Mouse (Mus musculus) intestine, embryonic 14.5 days (tissue): ENCODE results near the gene Scrn3. TPM values are rescaled to one million over a fixed set of nuclear protein-coding genes. Genes with fewer than 3 reads are reported as not detected.

ENCODE experiments used
- ATAC-seq: fragments of 200-750 bp; cut with Nextera tagmentation; replicated peaks from 2 replicates; pipeline ENCODE4 v1.8.0; 2017; ENCODE audit warnings: low read depth, moderate number of reproducible peaks, moderate TSS enrichment, moderate library complexity; ENCODE audit not compliant: low FRiP score, low TSS enrichment
- DNase-seq: peaks from one replicate; pipeline ENCODE4 v3.0.0-alpha.2; 2018; ENCODE audit warnings: low spot score
- H3K27ac ChIP-seq: fragments of 300-500 bp; sonication (generic); 2 replicates; pipeline ENCODE4 v1.5.1; 2014; ENCODE audit warnings: low read depth, mild to moderate bottlenecking, control low read depth
- H3K27me3 ChIP-seq: fragments of 300-500 bp; sonication (generic); replicated peaks from 2 replicates; pipeline ENCODE4 v1.6.1; 2014; ENCODE audit warnings: low read length, control low read depth; ENCODE audit not compliant: control insufficient read depth, insufficient read depth
- H3K36me3 ChIP-seq: fragments of 300-500 bp; sonication (generic); 2 replicates; pipeline ENCODE4 v1.6.1; 2014; ENCODE audit warnings: low read length, control low read depth; ENCODE audit not compliant: control insufficient read depth, insufficient read depth
- H3K4me1 ChIP-seq: fragments of 300-500 bp; sonication (generic); replicated peaks from 2 replicates; pipeline ENCODE4 v1.6.1; 2014; ENCODE audit warnings: low read length, control low read depth, mixed read lengths; ENCODE audit not compliant: control insufficient read depth, insufficient read depth
- H3K4me2 ChIP-seq: fragments of 300-500 bp; sonication (generic); 2 replicates; pipeline ENCODE4 v1.6.1; 2014; ENCODE audit warnings: low read length
- H3K4me3 ChIP-seq: fragments of 300-500 bp; sonication (generic); 2 replicates; pipeline ENCODE4 v1.5.1; 2014; ENCODE audit warnings: low read depth, low read length, control low read depth, mixed read lengths
- H3K9ac ChIP-seq: fragments of 300-500 bp; sonication (generic); 2 replicates; pipeline ENCODE4 v1.6.1; 2014; ENCODE audit warnings: mild to moderate bottlenecking, low read length
- H3K9me3 ChIP-seq: fragments of 300-500 bp; sonication (generic); 2 replicates; pipeline ENCODE4 v1.6.1; 2016; ENCODE audit warnings: low read length, control low read depth; ENCODE audit not compliant: control insufficient read depth
- WGBS: fragments of 180-500 bp; shearing (Covaris S2); extraction: QIAGEN DNeasy Blood & Tissue Kit; methylation state at CpG from one replicate; pipeline ENCODE4 v1.1.7; 2014; 5-methylcytosine and 5-hydroxymethylcytosine counted together
- polyA plus RNA-seq: library from polyadenylated mRNA; unstranded; fragments of >200 nt; fragmentation: Nextera tagmentation; extraction: Ambion mirVana; gene quantifications from 2 replicates; pipeline ENCODE4 v1.2.1, GENCODE M21; 2014

Gene Scrn3
- polyA plus RNA-seq, 1 experiment from 2014 or later, result 12.6 TPM

- DNase-seq (no peak), ATAC-seq (peak; percentile 20; the same call in 1 of the 2 replicates)
- Histone ChIP-seq H3K27me3 (peaks cover 94% of the 10 kb centered on the region), H3K36me3 (no peaks in the 10 kb centered on the region), H3K9me3 (no peaks in the 10 kb centered on the region), H3K4me1 (peaks cover 28% of the 10 kb centered on the region), H3K27ac (no peak overlapping the region), H3K9ac (no peak overlapping the region), H3K4me3 (peak overlapping the region; percentile 31), H3K4me2 (peak overlapping the region; percentile 51)
- under 1% methylated on average over 99 of the region's 110 CpGs for WGBS
These were observed 38.9 kb upstream of the Scrn3 start for GRCm38 (mm10) chr2:73273249-73274118.

- peak; percentile 90 for DNase-seq
- peaks cover 94% of the 10 kb centered on the region for H3K27me3 ChIP-seq
- H3K27ac ChIP-seq, result no peak overlapping the region
- WGBS, result under 1% methylated on average over 86 of the region's 88 CpGs
- peaks cover 28% of the 10 kb centered on the region for H3K4me1 ChIP-seq
- no peaks in the 10 kb centered on the region for H3K36me3 ChIP-seq
- H3K4me3 ChIP-seq, result peak overlapping the region; percentile 31
- no peaks in the 10 kb centered on the region for H3K9me3 ChIP-seq
- H3K9ac ChIP-seq, result no peak overlapping the region
- peak overlapping the region; percentile 51 for H3K4me2 ChIP-seq
- ATAC-seq, result 0 out of 2 replicates have a peak, but pooled peaks have one; percentile 20
These were observed 38.1 kb upstream of the Scrn3 start for GRCm38 (mm10) chr2:73274119-73274920.

- DNase-seq (no peak), ATAC-seq (no peak)
- H3K27me3 ChIP-seq, result peaks cover 95% of the 10 kb centered on the region
- WGBS, result 12% methylated on average over 8 of the region's 8 CpGs
- no peaks in the 10 kb centered on the region for H3K9me3 ChIP-seq
- H3K27ac ChIP-seq, result no peak overlapping the region
- H3K4me2 ChIP-seq, result no peak overlapping the region
- H3K9ac ChIP-seq, result no peak overlapping the region
- peaks cover 28% of the 10 kb centered on the region for H3K4me1 ChIP-seq
- no peak overlapping the region for H3K4me3 ChIP-seq
- no peaks in the 10 kb centered on the region for H3K36me3 ChIP-seq
These were observed 37.0 kb upstream of the Scrn3 start for GRCm38 (mm10) chr2:73275261-73276040.

- peak; percentile 76 for DNase-seq
- Histone ChIP-seq H3K27me3 (peaks cover 95% of the 10 kb centered on the region), H3K4me3 (no peak overlapping the region), H3K36me3 (no peaks in the 10 kb centered on the region), H3K9ac (no peak overlapping the region), H3K27ac (no peak overlapping the region), H3K9me3 (no peaks in the 10 kb centered on the region), H3K4me1 (peaks cover 25% of the 10 kb centered on the region), H3K4me2 (no peak overlapping the region)
- 1% methylated on average over 6 of the region's 6 CpGs for WGBS
- ATAC-seq, result no peak
These were observed 36.2 kb upstream of the Scrn3 start for GRCm38 (mm10) chr2:73276141-73276571.

GRCm38 (mm10) chr2:73277021-73277708 lies 35.2 kb upstream of the Scrn3 start:
- Histone ChIP-seq H3K4me3 (peak overlapping the region; percentile 2; the same call in 1 of the 2 replicates), H3K9ac (no peak overlapping the region), H3K36me3 (no peaks in the 10 kb centered on the region), H3K4me1 (peaks cover 23% of the 10 kb centered on the region), H3K27ac (no peak overlapping the region), H3K27me3 (peaks cover 95% of the 10 kb centered on the region), H3K9me3 (no peaks in the 10 kb centered on the region), H3K4me2 (no peak overlapping the region)
- WGBS, result 2% methylated on average over 38 of the region's 38 CpGs
- no peak for ATAC-seq
- peak; percentile 84 for DNase-seq

GRCm38 (mm10) chr2:73277709-73278075 lies 34.7 kb upstream of the Scrn3 start:
- no peak overlapping the region for H3K4me2 ChIP-seq
- no peak for DNase-seq

GRCm38 (mm10) chr2:73278131-73278854 lies 34.1 kb upstream of the Scrn3 start:
- Histone ChIP-seq H3K9me3 (no peaks in the 10 kb centered on the region), H3K36me3 (no peaks in the 10 kb centered on the region), H3K4me2 (0 out of 2 replicates have a peak overlapping the region, but pooled peaks have one; percentile 9), H3K4me1 (peaks cover 18% of the 10 kb centered on the region), H3K9ac (no peak overlapping the region), H3K27ac (no peak overlapping the region), H3K4me3 (peak overlapping the region; percentile 14; the same call in 1 of the 2 replicates), H3K27me3 (peaks cover 88% of the 10 kb centered on the region)
- DNase-seq (peak; percentile 95), ATAC-seq (no peak)
- 3% methylated on average over 20 of the region's 20 CpGs for WGBS

More at GRCm38 (mm10) chr2:73277709-73278075, 34.7 kb upstream of the Scrn3 start:
- Histone ChIP-seq H3K27ac (no peak overlapping the region), H3K4me1 (peaks cover 23% of the 10 kb centered on the region), H3K27me3 (peaks cover 94% of the 10 kb centered on the region), H3K9me3 (no peaks in the 10 kb centered on the region), H3K9ac (no peak overlapping the region), H3K4me3 (peak overlapping the region; percentile 2; the same call in 1 of the 2 replicates), H3K36me3 (no peaks in the 10 kb centered on the region)
- WGBS, result 1% methylated on average over 18 of the region's 18 CpGs
- no peak for ATAC-seq
